Mouse (Mus musculus): ENCODE data around the gene Nt5m. TPM values are rescaled to one million over a fixed set of nuclear protein-coding genes. Genes with fewer than 3 reads are reported as not detected.

The Nt5m gene
- polyA plus RNA-seq, 1 experiment from 2014 or later = 38.8 TPM

DNA sequence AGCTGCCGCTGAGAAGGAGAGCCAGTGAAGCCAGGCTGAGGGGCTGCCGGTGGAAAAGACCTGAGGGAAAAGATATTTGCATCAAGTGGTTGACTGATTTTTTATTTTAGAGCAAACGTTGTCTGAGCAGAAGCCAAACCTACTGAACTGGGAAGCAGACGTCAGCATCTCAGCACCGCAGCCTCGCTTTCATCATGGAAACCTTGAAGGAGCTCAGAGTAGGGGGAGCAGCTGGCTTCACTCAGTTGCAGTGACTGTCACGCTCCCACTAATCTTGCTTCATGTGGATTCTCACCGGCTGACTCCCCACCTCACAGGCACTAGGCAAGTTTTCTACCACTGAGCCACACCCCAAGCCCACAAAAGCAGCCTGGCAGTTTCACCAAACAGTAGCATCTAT is 56.1 kb downstream of the Nt5m start:
- DNase-seq (ENCODE audit: extremely low spot score, low spot score) = no peak
- no peaks in the 10 kb centered on the region for H3K27me3 ChIP-seq (ENCODE audit: poor library complexity, severe bottlenecking)
- H3K4me3 ChIP-seq = no peak overlapping the region
- H3K9me3 ChIP-seq = no peaks in the 10 kb centered on the region
- no peak overlapping the region for H3K27ac ChIP-seq
- peaks cover 52% of the 10 kb centered on the region for H3K4me1 ChIP-seq
- 86% methylated on average over 8 of the region's 8 CpGs for WGBS
- H3K36me3 ChIP-seq (replicated peaks) = no peaks in the 10 kb centered on the region

DNA sequence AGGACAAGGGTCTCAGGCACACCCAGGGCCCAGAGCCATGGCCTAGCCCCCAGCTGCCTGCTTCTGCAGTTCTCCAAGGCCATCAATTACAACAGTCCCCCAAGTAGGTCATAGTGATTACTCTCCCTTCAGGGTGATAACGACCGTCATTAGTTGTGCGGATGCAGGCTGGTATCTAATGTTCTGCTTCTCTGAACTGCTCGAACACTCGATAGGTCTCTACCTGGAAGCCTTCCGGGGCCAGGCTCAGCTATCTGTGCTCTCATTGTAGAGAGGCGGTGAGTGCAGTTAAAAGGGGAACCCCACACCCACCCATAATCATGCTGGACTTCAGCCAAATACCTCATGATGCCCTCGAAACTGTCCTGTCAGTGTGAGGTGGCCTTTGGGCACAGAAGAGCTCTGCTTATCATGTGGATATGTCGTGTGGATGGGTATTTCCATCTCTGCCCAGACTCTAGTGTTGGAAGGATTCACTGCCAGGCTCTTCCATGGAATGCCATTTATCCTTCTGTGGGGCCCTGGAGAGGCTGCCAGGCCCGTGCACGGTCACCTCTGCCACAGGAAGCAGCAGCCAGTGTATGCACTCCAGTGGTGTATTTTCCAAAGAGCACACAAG is 58.8 kb downstream of the Nt5m start:
- Histone ChIP-seq H3K27ac (no peak overlapping the region), H3K36me3 (replicated peaks) (no peaks in the 10 kb centered on the region), H3K27me3 (ENCODE audit: poor library complexity, severe bottlenecking) (no peaks in the 10 kb centered on the region), H3K9me3 (no peaks in the 10 kb centered on the region), H3K4me1 (peaks cover 53% of the 10 kb centered on the region), H3K4me3 (no peak overlapping the region)
- whole genome bisulfite sequencing = 88% methylated on average over 11 of the region's 11 CpGs
- no peak for DNase-seq (ENCODE audit: extremely low spot score, low spot score)

DNA sequence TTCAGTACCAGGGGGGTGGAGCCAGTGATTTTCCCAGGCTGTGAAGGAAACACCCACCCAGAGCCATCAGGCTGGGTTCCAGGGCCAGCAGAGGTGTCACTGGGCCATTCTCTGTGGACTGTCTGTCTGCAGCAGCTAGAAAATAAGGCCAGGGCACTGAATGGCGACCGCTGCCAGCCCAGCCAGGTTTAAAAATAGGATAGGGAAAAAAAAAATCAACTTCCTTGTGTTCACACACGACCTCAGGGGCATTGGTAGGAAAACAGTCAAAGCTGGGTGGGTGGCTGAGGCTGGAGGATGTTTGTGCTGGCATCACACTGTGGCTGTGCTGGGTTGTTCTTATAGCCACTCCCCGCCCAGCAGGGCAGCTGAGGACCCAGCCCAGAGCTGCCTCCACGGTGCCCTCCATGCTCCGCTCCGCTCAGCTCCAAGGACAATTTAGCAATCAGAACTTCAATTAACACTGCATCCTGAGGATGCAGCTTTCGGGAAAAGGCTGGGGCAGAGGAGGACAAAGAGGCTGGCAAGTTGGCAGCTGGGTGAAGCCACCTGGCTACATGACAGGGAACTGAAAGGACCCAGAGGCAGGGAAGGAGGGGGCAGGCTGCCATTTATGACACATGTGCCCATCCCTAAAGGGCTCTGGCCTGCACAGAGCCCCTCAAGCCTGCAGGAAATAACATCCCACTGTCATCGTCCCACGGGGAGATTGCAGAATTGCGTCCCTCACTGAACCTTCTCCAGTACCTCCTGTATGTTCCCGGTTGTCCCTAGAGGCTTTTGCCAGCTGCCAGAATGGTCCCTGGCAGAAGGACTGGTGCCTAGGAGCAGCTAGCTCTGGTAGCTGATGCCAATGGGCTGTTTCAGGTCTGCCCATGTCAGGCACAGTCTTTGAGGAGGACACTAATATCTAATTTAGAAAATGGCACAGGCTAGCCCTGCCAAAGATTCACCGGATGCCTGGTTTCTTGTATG is 60.8 kb downstream of the Nt5m start:
- no peak for DNase-seq (ENCODE audit: extremely low spot score, low spot score)
- Histone ChIP-seq H3K4me1 (peaks cover 36% of the 10 kb centered on the region), H3K27ac (peak overlapping the region; percentile 58), H3K36me3 (replicated peaks) (no peaks in the 10 kb centered on the region), H3K27me3 (ENCODE audit: poor library complexity, severe bottlenecking) (no peaks in the 10 kb centered on the region), H3K9me3 (no peaks in the 10 kb centered on the region), H3K4me3 (no peak overlapping the region)
- WGBS = 66% methylated on average over 13 of the region's 13 CpGs

DNA sequence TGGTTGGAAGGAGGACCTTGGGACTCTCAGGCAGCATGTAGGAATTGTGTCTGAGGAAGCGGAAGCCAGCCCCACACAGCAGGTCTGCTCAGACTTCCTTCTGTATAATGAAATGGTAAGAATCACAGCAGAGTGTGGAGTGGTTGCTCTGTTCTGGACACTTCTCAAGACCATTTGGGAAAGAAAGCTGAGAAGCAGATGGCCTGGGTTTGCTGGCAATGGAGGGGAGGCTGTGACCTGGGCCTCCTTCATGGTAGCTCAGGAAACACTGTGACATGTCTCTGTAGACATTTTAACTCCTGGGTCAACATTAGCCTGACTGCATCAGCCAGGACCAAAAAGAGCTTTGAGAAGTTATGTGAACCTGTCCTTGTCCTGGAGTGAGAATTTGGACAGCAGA is 61.7 kb downstream of the Nt5m start:
- no peaks in the 10 kb centered on the region for H3K9me3 ChIP-seq
- H3K4me3 ChIP-seq = no peak overlapping the region
- H3K4me1 ChIP-seq = peaks cover 35% of the 10 kb centered on the region
- H3K36me3 ChIP-seq (replicated peaks) = no peaks in the 10 kb centered on the region
- H3K27me3 ChIP-seq (ENCODE audit: poor library complexity, severe bottlenecking) = no peaks in the 10 kb centered on the region
- WGBS = 90% methylated on average over 1 of the region's 1 CpGs
- DNase-seq (ENCODE audit: extremely low spot score, low spot score) = no peak
- no peak overlapping the region for H3K27ac ChIP-seq

DNA sequence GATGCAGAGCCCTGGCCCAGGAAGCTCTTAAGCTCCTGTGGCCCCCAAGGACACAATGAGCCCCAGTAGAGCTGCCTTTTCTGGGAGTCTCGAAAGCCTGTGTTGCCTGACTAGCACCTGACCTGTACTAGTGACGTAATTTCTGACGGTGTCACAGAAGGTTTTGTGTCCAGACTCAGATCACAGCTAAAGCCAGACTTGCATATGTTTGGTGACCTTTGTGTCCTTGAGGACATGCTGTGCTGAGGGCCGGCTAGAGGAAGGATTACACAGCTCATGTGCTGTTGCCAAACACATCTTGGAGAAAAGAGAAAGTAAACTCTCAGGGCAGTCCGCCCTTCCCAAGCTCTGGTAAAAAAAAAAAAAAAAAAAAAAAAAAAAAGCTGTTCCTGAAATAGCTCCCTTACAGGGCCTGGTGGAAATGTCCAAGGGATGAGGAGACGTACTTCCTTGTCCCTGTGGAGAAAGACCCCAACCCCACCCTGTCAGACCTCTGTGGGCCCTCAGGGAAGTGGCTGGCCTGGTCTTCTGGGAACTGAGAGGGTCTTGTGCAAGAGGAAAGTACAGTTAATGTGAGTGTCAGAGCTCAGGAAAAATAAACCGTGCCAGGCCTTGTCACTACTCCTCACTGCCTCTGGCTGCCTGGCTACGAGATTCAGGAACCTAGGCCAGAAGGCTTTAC is 62.9 kb downstream of the Nt5m start:
- Histone ChIP-seq H3K4me3 (no peak overlapping the region), H3K9me3 (no peaks in the 10 kb centered on the region), H3K27ac (peak overlapping the region; percentile 44; the same call in 1 of the 2 replicates), H3K36me3 (replicated peaks) (no peaks in the 10 kb centered on the region), H3K27me3 (ENCODE audit: poor library complexity, severe bottlenecking) (no peaks in the 10 kb centered on the region), H3K4me1 (peaks cover 30% of the 10 kb centered on the region)
- no peak for DNase-seq (ENCODE audit: extremely low spot score, low spot score)
- WGBS = 64% methylated on average over 8 of the region's 8 CpGs

DNA sequence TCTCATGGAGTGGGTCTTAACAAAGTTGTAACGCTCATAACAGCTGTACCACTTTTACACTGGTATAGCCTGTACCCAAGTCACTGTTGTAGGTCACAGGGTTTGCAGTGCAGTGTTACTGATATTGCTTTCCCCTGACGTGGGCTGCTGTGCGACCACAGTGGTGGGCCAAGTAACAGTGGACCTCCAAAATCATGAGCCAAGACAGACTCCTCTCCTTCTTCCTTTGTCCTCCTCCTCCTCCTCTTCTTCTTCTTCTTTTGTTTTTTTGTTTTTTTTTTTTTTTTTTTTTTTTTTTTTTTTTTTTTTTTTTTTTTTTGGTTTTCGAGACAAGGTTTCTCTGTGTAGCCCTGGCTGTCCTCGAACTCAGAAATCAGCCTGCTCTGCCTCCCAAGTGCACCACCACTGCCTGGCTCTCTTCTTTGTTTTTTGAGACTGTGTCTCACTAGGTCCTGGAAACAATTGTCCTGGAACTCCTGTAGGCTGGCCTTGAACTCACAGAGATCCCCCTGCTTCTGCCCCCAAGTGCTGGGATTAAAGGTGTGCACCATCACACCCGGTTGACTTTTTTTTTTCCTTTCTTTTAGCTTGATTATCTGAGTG is 67.4 kb downstream of the Nt5m start:
- 89% methylated on average over 6 of the region's 6 CpGs for WGBS
- no peak overlapping the region for H3K4me3 ChIP-seq

DNA sequence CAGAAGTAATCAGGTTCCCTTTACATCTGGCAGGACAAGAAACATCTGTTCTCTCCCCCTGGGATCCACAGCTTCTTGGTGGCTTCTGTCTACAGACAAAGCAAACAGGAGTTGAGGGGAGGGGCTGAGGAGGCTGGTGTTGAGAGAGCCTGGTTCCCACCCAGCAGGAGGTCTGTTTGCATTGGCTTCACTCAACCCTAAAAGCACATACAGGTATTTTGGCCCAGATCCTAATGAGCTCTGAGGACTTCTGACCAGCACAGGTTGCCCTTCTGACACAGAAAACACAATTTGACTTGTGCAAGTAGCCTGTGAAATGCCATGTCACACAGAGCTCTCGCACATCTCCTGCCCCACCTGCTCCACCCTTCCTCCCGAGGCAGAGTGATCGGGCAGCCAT is 69.2 kb downstream of the Nt5m start:
- peaks cover 8% of the 10 kb centered on the region for H3K4me1 ChIP-seq
- WGBS = 84% methylated on average over 3 of the region's 3 CpGs
- H3K9me3 ChIP-seq = no peaks in the 10 kb centered on the region
- no peaks in the 10 kb centered on the region for H3K27me3 ChIP-seq (ENCODE audit: poor library complexity, severe bottlenecking)
- DNase-seq (ENCODE audit: extremely low spot score, low spot score) = no peak
- no peak overlapping the region for H3K4me3 ChIP-seq
- no peak overlapping the region for H3K27ac ChIP-seq
- H3K36me3 ChIP-seq (replicated peaks) = no peaks in the 10 kb centered on the region

More for the DNA sequence above, 67.4 kb downstream of the Nt5m start:
- no peak for DNase-seq (ENCODE audit: extremely low spot score, low spot score)
- no peaks in the 10 kb centered on the region for H3K27me3 ChIP-seq (ENCODE audit: poor library complexity, severe bottlenecking)
- no peak overlapping the region for H3K27ac ChIP-seq
- H3K36me3 ChIP-seq (replicated peaks) = no peaks in the 10 kb centered on the region
- no peaks in the 10 kb centered on the region for H3K9me3 ChIP-seq
- H3K4me1 ChIP-seq = peaks cover 19% of the 10 kb centered on the region

DNA sequence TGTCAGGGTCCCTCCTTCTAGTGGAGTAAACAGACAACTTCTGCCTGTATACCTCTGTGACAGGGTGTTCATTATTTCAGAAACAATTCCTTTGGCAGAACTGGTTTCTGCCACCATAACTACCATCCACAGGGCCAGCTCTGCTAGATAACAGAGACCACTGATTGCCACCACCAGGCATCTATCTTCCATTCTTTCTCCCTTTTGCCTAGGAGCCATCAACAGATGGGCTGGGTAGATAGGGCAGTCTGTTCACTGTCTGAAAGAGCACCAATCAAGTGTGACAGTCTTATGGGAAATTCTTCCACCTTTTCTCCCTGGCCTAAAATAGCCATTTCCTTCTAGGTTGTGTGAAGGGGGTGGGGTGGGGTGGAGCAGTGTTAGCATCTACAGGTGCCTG is 71.3 kb downstream of the Nt5m start:
- Histone ChIP-seq H3K4me1 (peaks cover 8% of the 10 kb centered on the region), H3K27ac (no peak overlapping the region), H3K36me3 (replicated peaks) (no peaks in the 10 kb centered on the region), H3K27me3 (ENCODE audit: poor library complexity, severe bottlenecking) (no peaks in the 10 kb centered on the region), H3K4me3 (no peak overlapping the region), H3K9me3 (no peaks in the 10 kb centered on the region)
- DNase-seq (ENCODE audit: extremely low spot score, low spot score) = no peak

DNA sequence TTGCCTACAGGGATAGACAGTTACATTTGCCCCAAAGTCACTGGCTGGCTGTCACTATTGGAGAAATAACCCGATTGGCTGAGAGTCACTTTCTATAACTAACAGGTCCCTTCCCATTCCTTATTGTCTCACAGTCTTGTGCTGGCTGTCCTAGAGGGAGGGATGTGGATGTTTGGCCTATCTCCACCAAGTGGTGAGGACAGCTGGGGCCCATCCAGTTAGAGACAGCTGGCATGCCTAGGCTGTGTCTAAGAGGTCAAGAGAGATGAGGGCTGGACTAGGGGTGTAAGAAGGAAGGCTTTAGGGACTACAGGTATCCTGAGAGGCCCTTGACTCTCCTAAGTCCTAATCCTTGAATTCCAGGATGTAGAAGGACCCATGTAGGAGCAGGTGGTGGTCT is 72.3 kb downstream of the Nt5m start:
- 89% methylated on average over 1 of the region's 1 CpGs for WGBS
- no peaks in the 10 kb centered on the region for H3K9me3 ChIP-seq
- H3K27ac ChIP-seq = no peak overlapping the region
- peaks cover 8% of the 10 kb centered on the region for H3K4me1 ChIP-seq
- H3K27me3 ChIP-seq (ENCODE audit: poor library complexity, severe bottlenecking) = no peaks in the 10 kb centered on the region
- DNase-seq (ENCODE audit: extremely low spot score, low spot score) = no peak
- H3K4me3 ChIP-seq = no peak overlapping the region
- H3K36me3 ChIP-seq (replicated peaks) = no peaks in the 10 kb centered on the region

DNA sequence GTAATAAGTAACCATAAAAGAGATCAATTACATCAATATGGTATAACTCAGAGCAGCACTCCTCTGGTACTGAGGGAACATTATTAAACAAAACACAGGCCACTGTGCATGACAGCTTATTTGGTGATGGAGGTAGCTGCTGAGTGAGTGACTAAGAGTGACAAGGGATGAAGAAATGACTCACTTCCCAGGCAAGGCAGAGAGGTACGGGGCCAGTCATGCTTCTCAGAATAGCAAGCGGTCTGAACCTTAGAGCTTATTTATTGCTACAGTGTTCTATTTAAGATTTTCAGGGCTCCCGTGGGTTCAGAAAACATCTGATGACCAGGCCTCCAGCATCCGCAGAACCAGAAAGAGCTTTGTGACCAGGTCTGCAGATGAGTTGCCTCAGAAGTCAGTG is 74.5 kb downstream of the Nt5m start:
- 92% methylated on average over 4 of the region's 4 CpGs for WGBS
- Histone ChIP-seq H3K27ac (no peak overlapping the region), H3K36me3 (replicated peaks) (no peaks in the 10 kb centered on the region), H3K27me3 (ENCODE audit: poor library complexity, severe bottlenecking) (no peaks in the 10 kb centered on the region), H3K4me1 (peaks cover under 1% of the 10 kb centered on the region; the same call in 1 of the 2 replicates), H3K9me3 (no peaks in the 10 kb centered on the region), H3K4me3 (no peak overlapping the region)
- DNase-seq (ENCODE audit: extremely low spot score, low spot score) = no peak

DNA sequence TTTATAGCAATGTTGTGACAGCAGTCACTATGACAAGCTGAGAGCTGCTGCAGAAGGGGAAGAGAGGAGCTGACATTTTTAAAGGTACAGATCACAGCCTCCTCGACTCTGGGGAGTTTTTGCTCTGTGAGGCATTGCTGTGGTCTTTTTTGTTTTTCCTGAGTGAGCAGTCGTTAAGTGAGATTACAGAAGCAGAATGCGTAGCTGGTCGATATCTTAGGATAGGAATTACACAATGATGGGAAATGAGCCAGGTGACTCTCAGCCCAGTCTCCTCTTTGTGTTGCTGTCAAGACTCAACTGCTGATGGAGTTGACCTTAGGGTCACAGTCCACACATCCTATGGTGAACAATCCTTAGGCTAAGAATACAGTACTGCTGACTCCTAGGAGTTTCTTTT is 78.8 kb downstream of the Nt5m start:
- no peaks in the 10 kb centered on the region for H3K9me3 ChIP-seq
- H3K36me3 ChIP-seq (replicated peaks) = no peaks in the 10 kb centered on the region
- H3K4me1 ChIP-seq = peaks cover 6% of the 10 kb centered on the region
- DNase-seq (ENCODE audit: extremely low spot score, low spot score) = no peak
- 64% methylated on average over 4 of the region's 4 CpGs for WGBS
- H3K27ac ChIP-seq = no peak overlapping the region
- 0 out of 2 replicates have a peak, but pooled peaks cover 4% of the 10 kb centered on the region for H3K27me3 ChIP-seq (ENCODE audit: poor library complexity, severe bottlenecking)
- no peak overlapping the region for H3K4me3 ChIP-seq

DNA sequence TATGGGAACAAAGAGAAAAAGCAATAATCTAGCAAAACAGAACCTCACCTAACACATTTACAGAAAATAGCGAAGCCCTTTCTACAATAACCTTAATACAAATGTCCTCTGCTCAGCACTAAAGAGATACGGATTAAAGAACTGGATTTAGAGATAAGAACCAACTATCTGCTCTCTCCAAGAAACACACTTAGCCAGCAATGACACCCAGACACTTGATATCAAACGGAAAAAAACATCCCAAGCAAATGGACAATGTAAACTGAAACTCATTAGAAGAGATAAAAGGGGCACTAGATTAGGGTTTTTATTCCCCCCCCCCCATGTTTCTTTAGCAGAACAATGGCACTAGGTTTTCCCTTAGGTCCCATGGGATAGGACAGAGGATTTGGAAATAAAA is 80.2 kb downstream of the Nt5m start:
- no peaks in the 10 kb centered on the region for H3K36me3 ChIP-seq (replicated peaks)
- H3K27me3 ChIP-seq (ENCODE audit: poor library complexity, severe bottlenecking) = 0 out of 2 replicates have a peak, but pooled peaks cover 4% of the 10 kb centered on the region
- no peak overlapping the region for H3K27ac ChIP-seq
- H3K4me1 ChIP-seq = peaks cover 6% of the 10 kb centered on the region
- DNase-seq (ENCODE audit: extremely low spot score, low spot score) = no peak
- WGBS = 76% methylated on average over 3 of the region's 3 CpGs
- H3K4me3 ChIP-seq = no peak overlapping the region
- H3K9me3 ChIP-seq = no peaks in the 10 kb centered on the region

Measured in forebrain, embryonic 10.5 days (tissue).